Mouse (Mus musculus) cerebellum, adult (tissue): ENCODE data around the gene Trim30d.
"Not testable (repeated sequence)": the region's sequence is repeated elsewhere in the genome, so short reads cannot be mapped to it uniquely, and the experiment has no call there.

Experiments used
- ATAC-seq: cut with Nextera tagmentation; 2 replicates; pipeline ENCODE4 v1.9.2; 2017; ENCODE audit warnings: mild to moderate bottlenecking, moderate library complexity, mixed read lengths; ENCODE audit not compliant: insufficient number of reproducible peaks, low FRiP score, low TSS enrichment

The Trim30d gene

DNA sequence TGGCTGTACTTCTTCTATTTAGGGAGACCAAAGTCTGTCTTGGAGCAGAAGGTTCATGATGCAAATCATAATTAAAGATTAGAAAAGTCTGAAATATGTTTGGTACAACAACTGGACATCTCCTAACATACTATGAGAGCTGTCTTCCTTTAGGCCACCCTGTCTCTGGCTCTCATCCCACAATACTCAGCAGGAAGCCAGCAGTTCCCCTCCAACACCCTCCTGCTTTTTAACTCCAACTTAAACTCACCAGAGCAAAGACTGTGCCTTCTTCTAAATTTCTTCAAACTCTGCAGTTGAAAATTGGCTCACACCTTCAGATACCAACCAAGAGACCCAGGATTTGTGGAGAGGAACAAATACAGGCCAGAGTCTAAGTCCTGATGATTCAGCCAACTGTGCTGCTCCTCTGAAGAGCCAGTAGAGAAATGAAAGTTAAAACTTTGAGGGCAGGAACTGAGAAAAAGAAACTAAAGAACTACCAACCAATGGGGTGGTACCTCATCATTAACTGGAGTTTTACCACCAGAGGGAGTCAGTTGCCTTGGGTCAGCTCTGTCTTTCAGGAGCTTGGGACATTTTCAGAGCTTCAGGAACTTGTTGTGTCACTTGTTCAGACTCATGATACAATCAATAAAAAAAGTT lies at the start of gene Trim30d:
Gene Trim30d (minus strand): TSS at position 429 of the 645 bp plus-strand sequence.
- ATAC-seq, result not testable (repeated sequence)

DNA sequence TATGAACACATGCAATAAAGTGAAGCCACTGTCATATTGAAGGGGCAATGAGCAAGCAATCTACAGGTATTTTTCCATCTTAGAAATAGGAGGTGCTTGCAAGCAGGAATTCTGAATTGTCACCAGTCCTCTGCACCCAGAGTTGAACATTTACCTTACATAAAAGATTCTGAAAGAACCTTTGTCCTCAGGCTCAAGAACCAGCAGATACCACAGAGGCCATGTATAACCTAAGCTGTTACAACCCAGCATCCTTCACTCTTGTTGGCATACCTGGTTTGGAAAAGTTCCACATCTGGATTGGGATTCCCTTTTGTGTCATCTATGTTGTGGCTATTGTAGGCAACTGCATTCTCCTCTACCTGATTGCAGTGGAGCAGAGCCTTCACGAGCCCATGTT lies 45.1 kb upstream of the Trim30d start:
- no peak for ATAC-seq

DNA sequence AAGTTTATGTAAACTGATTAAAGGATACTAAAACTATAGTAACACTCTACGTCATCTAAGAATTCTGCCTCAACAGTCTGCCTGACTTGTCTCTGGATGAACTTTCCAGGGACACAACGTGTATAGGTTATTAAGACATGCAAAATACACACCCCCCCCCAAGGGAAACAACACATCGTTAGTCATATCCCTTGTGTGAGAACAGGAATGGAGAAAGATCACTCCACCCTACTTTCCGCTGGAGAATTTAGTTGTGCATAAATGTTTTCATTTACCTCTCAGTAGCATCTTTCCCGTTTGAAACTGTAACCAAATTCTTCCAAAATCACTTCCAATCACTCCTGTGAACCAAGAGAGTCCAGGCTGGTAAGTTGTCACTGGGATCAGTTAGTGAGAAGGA lies 42.2 kb upstream of the Trim30d start, which contains the start of gene Olfr651:
Gene Olfr651 (plus strand): TSS at position 301 of the 400 bp plus-strand sequence.
- no peak for ATAC-seq

DNA sequence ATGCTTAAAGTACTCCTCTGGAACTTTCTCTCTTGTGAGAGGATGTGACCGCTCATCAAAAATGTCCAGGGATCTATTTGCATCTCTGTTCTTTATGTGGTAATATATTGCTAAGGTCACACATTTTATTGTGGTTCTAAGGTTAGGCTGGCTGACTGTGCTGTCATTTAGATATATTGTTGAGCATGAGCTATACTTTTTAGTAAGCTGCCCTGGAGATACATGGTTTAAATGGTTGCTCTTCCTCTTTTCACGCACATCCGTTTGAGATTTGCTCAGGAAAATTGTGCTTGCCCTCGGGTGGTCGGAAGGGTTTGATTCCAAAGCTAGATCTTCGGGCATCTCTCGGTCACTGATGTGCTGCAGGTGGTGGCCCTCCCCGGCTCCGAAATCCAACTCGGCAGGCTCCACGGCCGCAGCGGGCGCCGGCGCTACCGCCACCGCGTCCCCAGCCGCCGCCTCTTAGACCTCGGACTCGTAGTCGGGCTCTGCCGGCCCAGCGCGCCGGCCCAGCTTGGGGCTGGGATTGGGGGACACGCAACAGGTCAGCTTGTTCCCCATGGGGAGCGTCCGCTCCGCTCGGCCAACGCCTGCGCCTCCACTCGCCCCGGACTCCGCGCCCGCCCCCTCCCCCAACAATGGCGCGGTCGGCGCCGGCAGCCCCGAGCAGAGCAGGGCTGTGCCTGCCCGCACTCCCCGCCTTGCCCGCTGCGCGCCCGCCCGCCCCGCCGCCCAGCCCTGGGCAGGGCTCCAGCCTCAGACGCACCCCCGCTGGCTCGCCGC lies 5.9 kb downstream of the Trim30d start:
- no peak for ATAC-seq

DNA sequence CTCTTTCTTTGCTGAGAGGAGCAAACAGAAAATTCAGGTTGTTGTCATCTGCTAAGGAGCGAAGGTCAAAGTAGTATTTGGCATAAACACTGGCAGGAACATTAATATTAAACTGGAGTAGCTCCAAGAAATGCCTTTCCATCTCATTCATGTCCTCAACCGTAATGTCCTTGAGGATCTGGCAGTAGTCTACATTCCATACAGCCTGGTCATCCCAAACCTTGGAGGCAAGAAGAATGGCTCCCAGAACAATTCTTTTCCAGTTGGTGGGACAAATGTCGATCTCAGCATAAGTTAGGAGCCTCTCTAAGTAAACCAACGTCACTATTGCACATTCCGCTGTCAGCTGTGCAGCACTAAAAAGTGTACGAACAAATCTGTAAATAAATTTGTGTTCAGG lies 6.5 kb downstream of the Trim30d start:
- not testable (repeated sequence) for ATAC-seq

DNA sequence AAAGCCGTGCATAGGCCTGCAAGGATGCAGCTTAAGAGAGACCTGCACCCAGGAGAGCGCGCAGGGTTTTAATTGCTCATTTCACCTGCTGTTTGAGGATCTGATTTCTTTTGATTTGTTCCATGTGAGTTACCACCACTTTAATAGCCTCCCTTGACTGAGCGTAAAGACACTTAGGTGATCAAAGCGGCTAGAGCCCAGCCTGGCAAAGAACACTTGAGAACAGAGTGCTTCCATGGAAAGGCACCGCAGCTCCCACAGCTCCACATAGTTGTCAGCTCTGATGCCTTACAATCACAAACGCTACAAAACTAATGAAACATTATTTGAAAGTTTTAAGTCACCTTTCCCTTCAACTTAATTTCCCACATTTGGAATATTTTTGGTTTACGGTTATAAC lies 8.2 kb downstream of the Trim30d start:
- not testable (repeated sequence) for ATAC-seq

DNA sequence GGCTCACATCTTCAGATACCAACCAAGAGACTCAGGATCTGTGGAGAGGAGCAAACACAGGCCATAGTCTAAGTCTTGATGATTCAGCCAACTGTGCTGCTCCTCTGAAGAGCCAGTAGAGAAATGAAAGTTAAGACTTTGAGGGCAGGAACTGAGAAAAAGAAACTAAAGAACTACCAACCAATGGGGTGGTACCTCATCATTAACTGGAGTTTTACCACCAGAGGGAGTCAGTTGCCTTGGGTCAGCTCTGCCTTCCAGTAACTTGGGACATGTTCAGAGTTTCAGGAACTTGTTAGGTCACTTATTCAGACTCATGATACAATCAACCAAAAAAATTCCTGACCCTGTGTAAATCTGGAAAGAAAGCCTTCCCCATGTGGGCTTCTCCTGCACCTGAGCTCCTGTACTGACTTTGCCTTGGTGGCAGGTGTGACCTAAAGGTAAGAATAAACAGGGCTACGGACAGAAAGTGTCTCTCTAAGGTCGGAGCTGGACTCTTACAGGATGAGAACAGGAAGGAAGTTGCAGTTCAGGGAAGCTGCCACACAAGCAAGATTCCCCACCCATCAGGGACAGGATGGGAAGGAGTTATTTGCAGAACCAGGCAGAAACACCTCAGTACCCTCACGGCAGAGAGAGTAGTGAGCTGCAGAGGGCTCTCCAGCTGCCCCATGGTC lies 42.4 kb downstream of the Trim30d start, which contains the start of gene Trim30a:
Gene Trim30a (minus strand): TSS at position 129 of the 680 bp plus-strand sequence.
- no peak for ATAC-seq

DNA sequence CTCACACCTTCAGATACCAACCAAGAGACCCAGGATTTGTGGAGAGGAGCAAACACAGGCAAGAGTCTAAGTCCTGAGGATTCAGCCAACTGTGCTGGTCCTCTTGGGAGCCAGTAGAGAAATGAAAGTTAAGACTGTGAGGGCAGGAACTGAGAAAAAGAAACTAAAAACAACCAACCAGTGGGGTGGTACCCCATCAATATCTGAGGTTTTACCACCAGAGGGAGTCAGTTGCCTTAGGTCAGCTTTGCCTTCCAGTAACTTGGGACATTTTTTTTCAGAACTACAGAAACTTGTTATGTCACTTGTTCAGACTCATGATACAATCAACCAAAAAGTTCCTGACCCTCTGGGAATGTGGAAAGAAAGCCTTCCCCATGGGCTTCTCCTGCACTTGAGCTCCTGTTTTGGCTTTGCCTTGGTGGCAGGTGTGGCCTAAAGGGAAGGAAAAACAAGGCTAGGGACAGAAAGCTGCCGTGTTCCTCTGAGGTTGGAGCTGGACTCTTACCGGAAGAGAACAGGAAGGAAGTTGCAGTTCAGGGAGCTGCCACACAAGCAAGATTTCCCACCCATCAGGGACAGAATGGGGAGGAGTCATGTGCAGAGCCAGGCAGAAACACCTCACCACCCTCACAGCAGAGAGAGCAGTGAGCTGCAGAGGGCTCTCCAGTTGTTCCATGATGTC lies 61.5 kb downstream of the Trim30d start:
- ATAC-seq, result no peak
